Mouse (Mus musculus) olfactory bulb, adult 2 months (tissue): ENCODE data around the gene Olfr314.

Experiments
- CTCF ChIP-seq: fragments of 200-500 bp; IDR thresholded peaks from 2 replicates; pipeline ENCODE4 v1.5.1; 2012; ENCODE audit warnings: low read depth, mild to moderate bottlenecking, low read length, moderate library complexity; ENCODE audit not compliant: insufficient read depth
- POLR2A ChIP-seq: fragments of 200-500 bp; IDR thresholded peaks from 2 replicates; pipeline ENCODE4 v1.6.1; 2012; ENCODE audit warnings: mild to moderate bottlenecking, low read depth, low read length, moderate library complexity; ENCODE audit not compliant: insufficient read depth

- TF ChIP-seq CTCF (no peak), POLR2A (no peak)
These were observed 18.9 kb downstream of the Olfr314 start, which contains the start of gene Fam183b for GRCm38 (mm10) chr11:58801558-58802228.
